ENCODE assay signal across 8 mouse cellular contexts in genomic region chr7:27257046-27257851, GRCm38 (mm10). TPM values are rescaled to one million over a fixed set of nuclear protein-coding genes. Genes with fewer than 3 reads are reported as not detected.
A peak's percentile ranks its signal among the peaks of the same experiment; 100 is the strongest.
DNase-seq lines count a peak whose midpoint lies in the region; ATAC-seq lines count a peak whose summit lies in the region.

No protein-coding gene starts in this region.

- peaks cover 33% of the 10 kb centered on the region for H3K4me1 ChIP-seq in intestine, embryonic 15.5 days (replicated peaks)

- H3K4me3 ChIP-seq in intestine, embryonic 15.5 days (replicated peaks): peak overlapping the region; percentile 79

- WGBS in intestine, embryonic 15.5 days: 37% methylated on average over 27 of the region's 27 CpGs

- no peaks in the 10 kb centered on the region; the same call in 1 of the 2 replicates for H3K36me3 ChIP-seq in intestine, embryonic 15.5 days

- peak overlapping the region; percentile 71 for H3K27ac ChIP-seq in intestine, embryonic 15.5 days

- no peaks in the 10 kb centered on the region for H3K9me3 ChIP-seq in intestine, embryonic 15.5 days

- H3K9ac ChIP-seq in intestine, embryonic 15.5 days: no peak overlapping the region

- H3K4me2 ChIP-seq in intestine, embryonic 15.5 days (replicated peaks): peak overlapping the region; percentile 91

- no peak for ATAC-seq in cerebellum, adult (ENCODE audit: insufficient number of reproducible peaks, low FRiP score, low TSS enrichment)
- peak; percentile 36 for ATAC-seq in common myeloid progenitor, adult 5-6 weeks (replicated peaks; ENCODE audit: low read depth, poor library complexity, severe bottlenecking)
- ATAC-seq in intestine, embryonic 15.5 days: no peak

- no peaks in the 10 kb centered on the region for H3K27me3 ChIP-seq in intestine, embryonic 15.5 days (replicated peaks)

- peak; percentile 77 for DNase-seq in cerebellum, adult 11 months
- peak; percentile 19 for DNase-seq in gastrocnemius, adult 18-20 months (ENCODE audit: low spot score)
- peak; percentile 73 to 87 for DNase-seq in left cerebral cortex, postnatal 25 days (ENCODE audit: low spot score in 2 of 2)
- peak; percentile 37 for DNase-seq in mesoderm, embryonic 11.5 days (ENCODE audit: low read depth, low spot score)
- DNase-seq in right cerebral cortex, postnatal 4 days: peak; percentile 70

- intact Hi-C loops in left cerebral cortex, postnatal 25 days (cut with DNase I): loop anchor here (1.0 to 5.0 kb wide), 2 partner anchors 25 to 60 kb away; partner anchors contain the start of genes BC024978 and Snrpa

RNA-seq across cellular contexts. Expression of gene Numbl, which starts 1.0 kb away (rescaled TPM):
- 0.29 and 1.1 TPM in 2 replicates for total RNA-seq in common myeloid progenitor, adult 5-6 weeks (2017)
- 1 to 10 TPM; 2.2 to 2.8 TPM for total RNA-seq in gastrocnemius, adult 18-20 months (2021)
- polyA plus RNA-seq in intestine, embryonic 15.5 days (2015; fragmentation: Nextera tagmentation; extraction: Ambion mirVana): 16.2 and 16.5 TPM in 2 replicates
- total RNA-seq in left cerebral cortex, postnatal 25 days (2021): 100 to 1,000 TPM; 119 to 130 TPM

RNA-seq across cellular contexts. Expression of gene Coq8b, which starts 24.4 kb away (rescaled TPM):
- 8.2 and 15.7 TPM in 2 replicates for total RNA-seq in common myeloid progenitor, adult 5-6 weeks (2017)
- total RNA-seq in gastrocnemius, adult 18-20 months (2021): 1 to 10 TPM; 2.6 to 2.9 TPM
- polyA plus RNA-seq in intestine, embryonic 15.5 days (2015; fragmentation: Nextera tagmentation; extraction: Ambion mirVana): 21.3 and 21.4 TPM in 2 replicates
- total RNA-seq in left cerebral cortex, postnatal 25 days (2021): 10 to 100 TPM; 32.5 to 37.2 TPM

RNA-seq across cellular contexts. Expression of gene Itpkc, which starts 28.8 kb away (rescaled TPM):
- total RNA-seq in common myeloid progenitor, adult 5-6 weeks (2017): 5.2 and 5.4 TPM in 2 replicates
- total RNA-seq in gastrocnemius, adult 18-20 months (2021): 1 to 10 TPM; 3.8 to 4.2 TPM
- polyA plus RNA-seq in intestine, embryonic 15.5 days (2015; fragmentation: Nextera tagmentation; extraction: Ambion mirVana): 8.8 and 9.4 TPM in 2 replicates
- total RNA-seq in left cerebral cortex, postnatal 25 days (2021): 1 to 10 TPM; 7.5 to 8.8 TPM

Comparison
In these comparisons a context has a peak if more than half of its experiments do, and no peak if none do; other contexts are left out.
1. DNase-seq: peak in every context shown above with its lines; median percentile 80 in left cerebral cortex, postnatal 25 days; 77 in cerebellum, adult 11 months; 70 in right cerebral cortex, postnatal 4 days; 37 in mesoderm, embryonic 11.5 days; 19 in gastrocnemius, adult 18-20 months.
2. RNA of gene Numbl, which starts 1.0 kb away (total RNA-seq): 119 to 130 TPM in left cerebral cortex, postnatal 25 days; 2.2 to 2.8 TPM in gastrocnemius, adult 18-20 months and 0.29 to 1.1 TPM in common myeloid progenitor, adult 5-6 weeks; every median in the first group is over 10 times any median in the second.